Mouse (Mus musculus) urinary bladder, postnatal 10 days (tissue): ENCODE data around the gene Nudt19.
A peak's percentile ranks its signal among the peaks of the same experiment; 100 is the strongest.
"Not testable (repeated sequence)": the region's sequence is repeated elsewhere in the genome, so short reads cannot be mapped to it uniquely, and the experiment has no call there.

Experiments used
- DNase-seq: peaks from one replicate; pipeline ENCODE4 v3.0.0; 2022; ENCODE audit warnings: low spot score

Nudt19 gene

DNA sequence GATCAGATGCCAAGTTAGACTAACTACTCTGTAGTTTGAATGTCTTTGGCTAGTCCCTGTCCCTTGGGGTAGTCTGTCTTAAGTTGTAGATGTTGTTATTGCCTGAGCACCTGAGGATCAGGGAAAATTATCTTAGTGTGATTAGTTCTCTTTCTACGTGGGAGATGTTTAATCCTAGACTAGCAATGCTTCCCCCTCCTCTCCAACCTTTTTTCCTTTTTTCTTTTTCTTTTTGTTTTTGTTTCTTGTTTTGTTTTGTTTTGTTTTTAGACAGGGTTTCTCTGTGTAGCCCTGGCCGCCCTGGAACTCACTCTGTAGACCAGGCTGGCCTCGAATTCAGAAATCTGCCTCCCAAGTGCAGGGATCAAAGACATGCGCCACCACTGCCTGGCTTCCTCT is at the start of gene Nudt19:
Nudt19 (minus strand) TSS at position 100 of the 399 bp plus-strand sequence.
- no peak for DNase-seq

DNA sequence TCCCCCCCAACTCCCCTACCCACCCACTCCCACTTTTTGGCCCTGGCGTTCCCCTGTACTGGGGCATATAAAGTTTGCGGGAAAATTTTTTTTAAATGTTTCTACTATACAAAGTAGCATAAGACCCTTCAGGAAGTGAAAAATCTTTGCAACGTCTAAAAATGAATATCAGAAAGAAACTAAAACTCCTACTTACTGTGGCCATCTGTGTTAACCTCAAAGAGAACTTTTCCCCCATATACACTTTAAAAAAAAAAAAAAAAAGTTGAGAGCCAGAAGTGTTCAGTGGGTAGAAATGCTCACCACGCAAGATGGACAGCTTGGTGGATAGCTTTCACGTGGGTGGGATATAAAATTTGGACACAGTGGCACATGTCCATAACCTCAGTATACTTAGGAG is 46.7 kb upstream of the Nudt19 start:
- no peak for DNase-seq

DNA sequence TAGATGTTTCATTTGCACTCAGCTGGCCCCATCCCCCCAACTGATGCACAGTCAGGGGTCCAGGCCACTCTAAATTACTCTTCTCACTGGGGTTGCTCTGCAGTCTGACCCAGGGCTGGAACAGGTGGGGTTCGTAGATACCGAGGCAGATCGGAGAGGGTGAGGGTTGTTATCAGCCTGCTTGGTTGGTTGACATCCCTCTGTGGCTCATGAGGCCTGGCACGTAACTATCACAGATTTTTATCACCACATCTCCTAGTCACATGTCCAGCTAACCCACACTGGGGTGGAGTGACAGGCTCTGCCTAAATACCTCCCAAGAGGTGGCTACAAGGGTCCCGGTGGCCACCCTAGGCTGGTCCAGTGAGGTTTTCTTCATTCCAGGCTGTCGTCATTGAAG is 45.0 kb upstream of the Nudt19 start:
- DNase-seq: no peak

DNA sequence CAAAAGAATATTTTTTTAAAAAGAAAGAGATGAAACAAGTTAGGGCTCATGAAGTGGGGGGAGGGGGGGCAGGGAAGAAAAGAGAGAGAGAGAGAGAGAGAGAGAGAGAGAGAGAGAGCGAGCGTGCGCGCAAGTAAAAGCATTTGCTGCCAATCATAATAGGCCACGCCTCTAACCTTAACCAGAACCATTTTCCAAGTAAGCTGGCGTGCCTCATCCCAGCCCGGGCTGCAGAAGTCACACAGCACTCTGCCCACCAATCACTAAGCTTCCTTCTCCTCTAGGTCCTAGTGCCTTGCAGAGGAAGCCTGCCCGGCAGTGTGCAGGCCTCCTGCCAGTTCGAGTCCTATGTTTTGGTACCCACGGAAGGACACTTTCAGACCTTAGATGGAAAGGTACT is 43.9 kb upstream of the Nudt19 start:
- DNase-seq: no peak

DNA sequence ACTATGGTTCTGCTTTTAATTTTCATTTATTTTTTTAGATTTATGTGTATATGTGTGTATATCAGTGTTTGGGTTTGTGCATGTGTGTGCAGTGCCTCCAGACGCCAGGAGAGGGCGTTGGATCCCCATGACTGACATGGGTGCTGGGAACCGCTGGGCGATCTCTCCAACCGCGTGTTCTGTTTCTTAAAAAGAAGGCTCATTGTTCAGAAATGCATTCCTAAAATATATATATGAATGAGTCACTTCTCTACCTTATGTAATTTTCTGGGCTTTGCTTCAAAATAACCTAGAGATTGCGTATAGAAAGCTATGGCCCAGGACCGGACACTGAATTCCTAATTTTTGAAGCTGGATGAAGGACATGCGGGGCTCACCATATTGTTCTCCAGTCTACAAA is 43.4 kb upstream of the Nudt19 start:
- no peak for DNase-seq

GRCm38 (mm10) chr7:35594311-35594710 is 38.2 kb upstream of the Nudt19 start:
- DNase-seq: no peak

- no peak for DNase-seq
Measured at GRCm38 (mm10) chr7:35590731-35591191, 34.7 kb upstream of the Nudt19 start.

DNA sequence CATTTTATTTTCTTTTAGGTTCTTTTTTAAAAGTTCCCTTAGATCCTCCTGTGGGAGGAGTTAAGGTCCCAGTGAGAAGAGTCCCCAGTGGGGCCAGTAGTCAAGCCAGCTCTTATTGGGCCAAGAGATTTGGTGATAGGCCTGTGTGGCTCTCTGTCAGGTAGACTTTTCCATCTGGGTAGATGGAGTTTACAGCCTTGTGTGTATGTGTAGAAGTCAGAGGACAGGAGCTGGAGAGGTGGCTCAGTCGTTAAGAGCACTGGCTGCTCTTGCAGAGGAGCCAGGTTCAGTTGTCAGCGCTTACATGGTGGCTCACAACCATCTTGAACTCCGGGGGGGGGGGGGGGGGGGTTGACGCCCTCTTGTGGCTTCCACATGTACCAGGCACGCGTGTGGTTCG is 33.4 kb upstream of the Nudt19 start:
- no peak for DNase-seq

DNA sequence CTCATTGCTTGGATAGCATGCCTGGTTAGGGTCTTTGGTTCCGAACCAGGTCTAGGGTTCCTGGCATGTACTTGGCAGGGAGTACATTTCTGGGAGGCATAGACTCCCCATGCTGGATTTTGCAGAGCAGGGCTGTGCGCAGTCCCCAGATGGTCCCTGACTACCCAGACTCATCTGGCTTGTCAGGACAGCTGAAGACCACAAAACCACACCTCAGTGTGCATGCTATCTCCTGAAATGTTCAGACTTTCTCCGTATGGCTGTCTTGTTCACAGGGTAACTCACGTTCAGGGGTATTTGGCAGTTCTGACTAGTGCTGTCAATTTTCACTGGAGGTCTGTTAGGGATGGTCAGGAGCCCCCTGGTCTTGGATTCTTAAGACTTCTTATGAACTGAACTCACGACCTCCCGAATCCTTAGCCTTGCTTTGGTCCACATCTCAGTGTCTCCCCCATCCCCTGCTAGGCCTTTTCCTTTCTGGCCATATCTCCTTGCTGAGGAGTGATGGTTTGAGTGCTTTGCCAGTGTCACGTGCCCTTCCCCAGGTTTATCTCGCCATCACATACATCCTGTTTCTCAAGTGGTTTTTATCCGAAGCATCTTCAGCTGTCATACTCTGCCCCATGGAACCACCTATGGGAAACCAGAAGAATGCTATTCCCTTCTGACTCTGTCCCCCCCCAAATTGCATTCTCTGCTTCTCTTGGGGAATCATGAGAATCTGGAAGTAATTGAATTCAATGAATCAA is 32.8 kb upstream of the Nudt19 start:
- DNase-seq: no peak

- no peak for DNase-seq
Measured at GRCm38 (mm10) chr7:35587728-35588127, 31.6 kb upstream of the Nudt19 start.

- no peak for DNase-seq
Measured at GRCm38 (mm10) chr7:35586906-35587445, 30.9 kb upstream of the Nudt19 start.

GRCm38 (mm10) chr7:35586055-35586905 is 30.2 kb upstream of the Nudt19 start, which contains the start of gene Ankrd27:
Gene Ankrd27, plus strand, starts transcription at chr7:35586244.
- DNase-seq: peak; percentile 75

DNA sequence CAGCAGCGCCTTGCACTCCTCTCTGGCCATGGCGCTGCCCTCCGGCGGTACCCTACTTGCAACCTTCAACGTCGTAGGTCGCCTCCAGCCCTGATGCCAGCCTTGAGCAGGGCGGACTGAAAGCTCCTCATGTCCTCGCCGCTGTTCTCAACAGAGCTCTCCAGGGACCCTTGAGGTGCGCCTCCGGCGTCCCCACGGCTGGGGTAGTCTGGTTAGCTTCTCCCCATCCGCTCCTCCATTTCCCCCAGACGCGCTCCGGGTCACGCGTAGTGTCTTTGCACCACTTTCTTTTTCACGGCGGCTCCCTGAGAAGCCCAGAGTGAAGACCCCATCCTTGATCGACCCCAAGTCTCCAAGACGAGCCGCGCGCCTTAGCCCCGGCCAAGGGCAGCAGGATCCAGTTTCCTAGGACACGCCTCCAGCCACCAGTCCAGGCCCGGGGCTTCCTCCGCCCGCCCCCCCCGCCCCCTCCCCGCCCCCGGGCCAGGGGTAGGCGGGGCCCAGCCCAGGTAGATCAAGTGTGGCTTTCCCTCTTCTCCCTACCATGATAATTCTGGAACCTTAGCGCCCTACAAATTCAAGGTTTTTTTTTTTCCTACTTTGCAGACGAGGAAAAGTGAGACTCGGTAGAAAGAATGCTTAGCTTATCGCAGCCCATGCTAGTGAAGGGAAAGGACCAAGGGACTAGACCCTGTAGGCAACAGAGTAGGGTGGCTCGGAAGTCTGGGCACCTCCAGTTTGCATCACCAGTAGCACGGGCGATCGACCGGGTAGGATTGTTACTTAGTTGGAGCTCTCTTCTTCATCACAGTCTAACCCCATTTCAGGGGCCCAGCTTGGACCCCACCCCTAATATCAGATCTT is 29.3 kb upstream of the Nudt19 start, which contains the start of gene Rgs9bp:
Rgs9bp (minus strand) TSS at position 392 of the 864 bp plus-strand sequence.
- DNase-seq: no peak

- DNase-seq: no peak
Measured at GRCm38 (mm10) chr7:35584786-35585190, 28.7 kb upstream of the Nudt19 start.

GRCm38 (mm10) chr7:35584068-35584785 is 28.1 kb upstream of the Nudt19 start:
- DNase-seq: no peak

- no peak for DNase-seq
Measured at GRCm38 (mm10) chr7:35583476-35584025, 27.4 kb upstream of the Nudt19 start.

GRCm38 (mm10) chr7:35582719-35583118 is 26.6 kb upstream of the Nudt19 start:
- no peak for DNase-seq

GRCm38 (mm10) chr7:35579849-35580248 is 23.7 kb upstream of the Nudt19 start:
- no peak for DNase-seq

- not testable (repeated sequence) for DNase-seq
Measured at GRCm38 (mm10) chr7:35570883-35571282, 14.8 kb upstream of the Nudt19 start.

DNA sequence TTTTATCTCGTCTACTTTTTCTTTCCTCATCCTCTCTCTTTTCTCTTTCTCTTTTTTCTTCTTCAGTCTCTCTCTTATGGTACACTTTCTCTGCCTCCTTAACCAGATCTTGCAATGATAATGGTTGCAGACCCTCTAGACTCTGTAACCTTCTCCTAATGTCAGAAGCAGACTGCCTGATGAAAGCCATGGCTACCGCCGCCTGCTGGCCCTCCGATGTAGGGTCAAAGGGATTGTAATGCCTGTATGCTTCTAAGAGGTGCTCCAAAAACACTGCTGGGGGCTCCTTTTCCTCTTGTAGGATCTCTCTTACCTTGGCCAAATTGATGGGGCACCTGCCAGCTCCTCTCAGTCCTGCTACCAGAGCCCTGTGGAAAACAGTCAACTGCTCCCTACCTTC is 13.6 kb upstream of the Nudt19 start:
- not testable (repeated sequence) for DNase-seq

DNA sequence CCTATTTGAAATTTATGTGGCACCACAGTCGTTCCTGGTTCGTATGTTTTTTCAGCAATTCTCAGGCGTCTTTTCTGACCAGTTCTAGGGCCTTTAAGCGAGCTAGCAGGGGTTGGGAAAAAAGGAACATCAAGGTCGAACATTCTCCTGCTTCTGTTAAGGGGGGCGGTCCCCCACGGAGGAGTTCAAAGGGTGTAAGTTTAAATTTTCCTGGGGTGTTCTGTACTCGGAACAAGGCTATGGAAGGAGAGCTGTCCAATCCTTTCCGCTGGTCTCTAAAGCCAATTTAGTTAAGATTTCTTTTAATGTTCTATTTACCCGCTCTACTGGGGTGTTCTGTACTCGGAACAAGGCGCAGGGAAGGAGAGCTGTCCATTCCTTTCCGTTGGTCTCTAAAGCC is 9.9 kb upstream of the Nudt19 start:
- not testable (repeated sequence) for DNase-seq
